11 mouse cellular contexts compared by ENCODE assay signal in the genomic region with DNA sequence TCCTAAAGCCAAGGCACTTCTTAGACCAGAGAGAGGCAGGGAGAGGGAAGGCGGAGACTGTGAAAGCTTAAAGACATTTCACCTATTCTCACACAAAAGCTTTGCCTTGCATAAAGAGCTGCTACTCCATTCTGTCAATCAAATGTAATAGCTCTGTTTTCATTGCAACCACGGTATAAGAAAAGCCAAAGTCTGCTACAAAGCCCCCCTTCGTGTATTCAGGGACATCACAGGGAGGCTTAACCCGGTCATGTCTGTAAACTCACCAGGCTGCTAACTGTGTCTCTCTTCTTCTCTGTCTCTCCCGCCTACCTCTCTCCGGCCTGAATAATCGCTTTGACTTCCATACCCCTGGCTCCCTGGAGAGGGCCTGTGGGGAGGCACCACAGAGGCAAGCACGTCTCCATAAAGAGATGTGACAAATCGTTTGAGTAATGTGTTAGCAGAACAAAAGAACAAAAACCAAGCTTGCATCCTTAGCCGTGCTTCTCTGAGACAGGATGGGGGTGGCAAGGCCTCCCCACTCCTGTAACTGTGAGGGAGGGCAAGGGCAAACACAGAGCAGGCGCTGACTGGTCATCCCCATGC. TPM values are rescaled to one million over a fixed set of nuclear protein-coding genes. Genes with fewer than 3 reads are reported as not detected.
A peak's percentile ranks its signal among the peaks of the same experiment; 100 is the strongest.
DNase-seq lines count a peak whose midpoint lies in the region; ATAC-seq lines count a peak whose summit lies in the region.
"Had no signal": no experiment of that assay in that cellular context is flagged by ENCODE, and none has a peak within 500 bp of the region (broad histone marks: within the 10 kb centered on the region; RNA-seq: fewer than 3 reads in every experiment).

No protein-coding gene starts in this region.

- no peaks in the 10 kb centered on the region for H3K27me3 ChIP-seq in embryonic facial prominence, embryonic 14.5 days (replicated peaks; ENCODE audit: control insufficient read depth, insufficient read depth, low read length)
- H3K27me3 ChIP-seq in hindbrain, embryonic 16.5 days (replicated peaks; ENCODE audit: control insufficient read depth, insufficient read depth, low read length) = peaks cover 2% of the 10 kb centered on the region; the same call in 1 of the 2 replicates
- H3K27me3 ChIP-seq in neural tube, embryonic 14.5 days (ENCODE audit: control insufficient read depth, insufficient read depth, low read length) = no peaks in the 10 kb centered on the region
- H3K27me3 ChIP-seq: lung, embryonic 15.5 days had no signal

- no peak overlapping the region for H3K4me3 ChIP-seq in embryonic facial prominence, embryonic 14.5 days (ENCODE audit: low read depth, low read length)
- no peak overlapping the region for H3K4me3 ChIP-seq in hindbrain, embryonic 16.5 days (ENCODE audit: low read length)
- no peak overlapping the region for H3K4me3 ChIP-seq in neural tube, embryonic 14.5 days (ENCODE audit: low read depth, low read length)
- H3K4me3 ChIP-seq: lung, embryonic 15.5 days; myocyte had no signal

- WGBS in embryonic facial prominence, embryonic 14.5 days = 18% methylated on average over 11 of the region's 11 CpGs
- 4% methylated on average over 11 of the region's 11 CpGs for WGBS in hindbrain, embryonic 16.5 days
- WGBS in neural tube, embryonic 14.5 days = 4% methylated on average over 11 of the region's 11 CpGs

- no peaks in the 10 kb centered on the region for H3K36me3 ChIP-seq in embryonic facial prominence, embryonic 14.5 days (ENCODE audit: control insufficient read depth, insufficient read depth, low read length)
- no peaks in the 10 kb centered on the region for H3K36me3 ChIP-seq in hindbrain, embryonic 16.5 days (ENCODE audit: control insufficient read depth, insufficient read depth, low read length)
- H3K36me3 ChIP-seq in neural tube, embryonic 14.5 days (ENCODE audit: control insufficient read depth, insufficient read depth, low read length) = no peaks in the 10 kb centered on the region
- H3K36me3 ChIP-seq: lung, embryonic 15.5 days had no signal

- intact Hi-C loops in heart, postnatal 14 days (cut with DNase I) = no loop called here

- DNase-seq in brain, embryonic 18.5 days (ENCODE audit: low read depth, low spot score) = peak; percentile 30
- DNase-seq in embryonic facial prominence, embryonic 14.5 days (ENCODE audit: low spot score) = peak; percentile 37
- DNase-seq in heart, postnatal 14 days = no peak
- no peak for DNase-seq in kidney, postnatal 4 days
- DNase-seq in gastrocnemius, adult 18-20 months (ENCODE audit: low spot score) = no peak
- DNase-seq: kidney, adult 9 months; thymus, postnatal 4 days had no signal

- H3K27ac ChIP-seq in embryonic facial prominence, embryonic 14.5 days (replicated peaks; ENCODE audit: low read depth, low read length) = no peak overlapping the region
- H3K27ac ChIP-seq in hindbrain, embryonic 16.5 days (ENCODE audit: low read depth, low read length) = 0 out of 2 replicates have a peak overlapping the region, but pooled peaks have one; percentile 17
- H3K27ac ChIP-seq in neural tube, embryonic 14.5 days (ENCODE audit: low read depth, low read length) = no peak overlapping the region
- H3K27ac ChIP-seq: lung, embryonic 15.5 days had no signal

- no peak overlapping the region for H3K4me2 ChIP-seq in embryonic facial prominence, embryonic 14.5 days (ENCODE audit: low read depth, low read length)
- H3K4me2 ChIP-seq in hindbrain, embryonic 16.5 days (ENCODE audit: low read length) = peak overlapping the region; percentile 38
- 0 out of 2 replicates have a peak overlapping the region, but pooled peaks have one; percentile 3 for H3K4me2 ChIP-seq in neural tube, embryonic 14.5 days (ENCODE audit: low read depth, low read length)
- H3K4me2 ChIP-seq: lung, embryonic 15.5 days had no signal

- peaks cover 7% of the 10 kb centered on the region; the same call in 1 of the 2 replicates for H3K4me1 ChIP-seq in embryonic facial prominence, embryonic 14.5 days (ENCODE audit: control insufficient read depth, insufficient read depth, low read length)
- H3K4me1 ChIP-seq in hindbrain, embryonic 16.5 days (ENCODE audit: control insufficient read depth, insufficient read depth, low read depth, low read length) = peaks cover 5% of the 10 kb centered on the region; the same call in 1 of the 2 replicates
- H3K4me1 ChIP-seq in neural tube, embryonic 14.5 days (ENCODE audit: control insufficient read depth, insufficient read depth, low read length) = peaks cover 4% of the 10 kb centered on the region; the same call in 1 of the 2 replicates
- H3K4me1 ChIP-seq: lung, embryonic 15.5 days had no signal

- no peak for ATAC-seq in embryonic facial prominence, embryonic 14.5 days (ENCODE audit: low read depth)
- peak; percentile 50; the same call in 1 of the 2 replicates for ATAC-seq in hindbrain, embryonic 16.5 days
- ATAC-seq in neural tube, embryonic 14.5 days (ENCODE audit: low read depth) = peak; percentile 85

- H3K9ac ChIP-seq in embryonic facial prominence, embryonic 14.5 days (ENCODE audit: low read depth, low read length) = no peak overlapping the region
- peak overlapping the region; percentile 38 for H3K9ac ChIP-seq in hindbrain, embryonic 16.5 days (ENCODE audit: low read depth, low read length)
- H3K9ac ChIP-seq in neural tube, embryonic 14.5 days (replicated peaks; ENCODE audit: low read depth, low read length) = no peak overlapping the region
- H3K9ac ChIP-seq: lung, embryonic 15.5 days had no signal

- H3K9me3 ChIP-seq in embryonic facial prominence, embryonic 14.5 days (ENCODE audit: control insufficient read depth, low read length) = no peaks in the 10 kb centered on the region
- no peaks in the 10 kb centered on the region for H3K9me3 ChIP-seq in hindbrain, embryonic 16.5 days (ENCODE audit: control insufficient read depth, low read length)
- no peaks in the 10 kb centered on the region for H3K9me3 ChIP-seq in neural tube, embryonic 14.5 days (ENCODE audit: control insufficient read depth, low read length)
- H3K9me3 ChIP-seq: lung, embryonic 15.5 days had no signal

RNA-seq across cellular contexts. Expression of gene Dhrs9, which starts 38.1 kb away (rescaled TPM):
- 0.08 TPM in 1 of 2 replicates, not detected in the other for polyA plus RNA-seq in embryonic facial prominence, embryonic 14.5 days (2014; fragmentation: Nextera tagmentation; extraction: Ambion mirVana)
- 0.04 TPM in 1 of 2 replicates, not detected in the other for polyA plus RNA-seq in hindbrain, embryonic 16.5 days (2015; fragmentation: Nextera tagmentation; extraction: Ambion mirVana)
- not detected in 2 replicates for polyA plus RNA-seq in neural tube, embryonic 14.5 days (2014; fragmentation: Nextera tagmentation; extraction: Ambion mirVana)
- total RNA-seq in heart, postnatal 14 days (2021) = under 1 TPM; 0.39 to 0.91 TPM
- total RNA-seq in gastrocnemius, adult 18-20 months (2021) = under 1 TPM in 1 of 2 experiments, not detected in 1; 0.05 TPM
- polyA plus RNA-seq: lung, embryonic 15.5 days had no signal

Comparison
In these comparisons a context has a peak if more than half of its experiments do, and no peak if none do; other contexts are left out.
1. DNase-seq: peak in brain, embryonic 18.5 days (single experiment) and embryonic facial prominence, embryonic 14.5 days (single experiment); none in heart, postnatal 14 days (0 of 2), kidney, postnatal 4 days (0 of 2) and gastrocnemius, adult 18-20 months (single experiment).